Mouse (Mus musculus) bone marrow, adult 2 months (tissue): ENCODE measurements around the gene Rassf10.

Experiments used
- CTCF ChIP-seq: fragments of 200-500 bp; IDR thresholded peaks from 2 replicates; pipeline ENCODE4 v1.5.1; 2011; ENCODE audit warnings: low read length, control low read depth; ENCODE audit not compliant: control insufficient read depth, insufficient read depth
- POLR2A ChIP-seq: fragments of 200-500 bp; IDR thresholded peaks from 2 replicates; pipeline ENCODE4 v1.6.1; 2011; ENCODE audit warnings: low read depth, mild to moderate bottlenecking, control low read depth, low read length, borderline replicate concordance; ENCODE audit not compliant: control insufficient read depth

DNA sequence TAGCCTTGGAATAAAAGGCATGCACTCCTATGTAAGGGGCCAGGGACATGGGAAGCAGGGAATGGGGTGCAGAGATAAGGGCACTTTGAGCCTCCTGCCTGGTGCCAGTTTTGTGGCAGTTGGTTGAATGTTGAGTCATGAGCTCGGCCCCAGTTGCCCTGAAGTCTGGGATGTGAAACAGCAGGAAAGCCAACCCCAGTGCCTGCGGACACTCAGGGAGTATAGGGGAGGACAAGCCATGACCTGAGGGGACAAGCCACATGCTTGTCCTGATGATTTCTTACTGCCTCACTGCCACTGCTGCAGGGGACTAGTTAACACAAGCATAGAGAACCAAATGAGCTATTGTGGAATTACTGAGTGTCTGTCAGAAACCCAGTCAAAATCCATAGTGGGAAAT, 46.3 kb upstream of the Rassf10 start:
- TF ChIP-seq POLR2A, result no peak
- TF ChIP-seq CTCF, result no peak
